Mouse (Mus musculus) layer of hippocampus, adult 9-10 months (tissue): ENCODE results near the gene Emp2.
"Not testable (repeated sequence)": the region's sequence is repeated elsewhere in the genome, so short reads cannot be mapped to it uniquely, and the experiment has no call there.

Experiments used
- DNase-seq: peaks from one replicate; pipeline ENCODE4 v3.0.0; 2022; ENCODE audit warnings: low spot score

Gene Emp2

DNA sequence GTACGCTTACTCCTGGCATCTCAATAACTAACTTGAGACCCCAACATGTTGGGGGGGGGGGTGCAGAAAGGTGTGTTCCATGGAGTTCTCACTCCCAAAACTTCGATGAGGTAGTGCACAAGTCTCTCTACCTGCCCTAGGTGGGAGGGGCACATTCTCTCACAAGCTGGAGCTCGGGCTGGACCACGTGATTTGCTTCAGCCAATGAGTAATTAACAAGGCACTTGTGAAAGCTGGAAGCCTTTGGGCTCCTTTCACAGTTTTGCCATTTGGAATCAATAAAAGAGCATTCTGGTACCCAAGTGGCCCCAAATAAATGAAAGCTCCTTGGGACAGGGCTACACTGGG, 3.4 kb upstream of the Emp2 start:
- no peak for DNase-seq

DNA sequence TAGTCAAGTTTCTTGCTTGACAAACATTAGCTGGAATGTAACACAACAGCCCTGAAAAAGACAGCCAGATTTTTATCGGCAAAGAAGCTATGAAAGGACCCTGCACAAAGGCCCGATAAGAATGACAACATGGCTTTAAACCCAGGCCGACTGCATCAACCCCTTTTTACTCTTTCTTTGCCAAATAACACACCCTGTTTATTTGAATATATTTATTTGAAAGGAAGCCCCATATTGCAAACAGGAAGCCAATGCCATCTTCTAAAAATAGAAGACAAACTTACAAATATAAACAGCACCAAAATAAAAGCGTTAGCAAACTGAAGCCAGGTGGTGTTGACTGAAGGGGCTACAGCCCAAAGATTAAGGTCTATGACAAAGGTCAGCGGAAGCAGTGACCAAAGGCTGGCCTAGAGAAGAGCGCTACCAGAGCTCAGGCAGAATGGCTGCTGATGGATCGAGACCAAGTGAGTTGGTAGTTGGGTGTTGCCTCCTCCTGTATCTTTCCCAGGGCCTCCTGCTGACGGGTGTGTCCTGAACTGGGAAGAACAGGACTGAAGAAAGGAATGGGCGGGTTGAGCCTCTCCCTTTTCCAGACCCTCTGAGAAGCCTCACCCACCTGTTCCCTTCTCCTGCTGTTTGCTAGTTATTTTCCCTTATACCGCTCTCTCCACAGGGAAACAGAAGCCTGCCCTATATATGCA, 2.9 kb upstream of the Emp2 start:
- no peak for DNase-seq

DNA sequence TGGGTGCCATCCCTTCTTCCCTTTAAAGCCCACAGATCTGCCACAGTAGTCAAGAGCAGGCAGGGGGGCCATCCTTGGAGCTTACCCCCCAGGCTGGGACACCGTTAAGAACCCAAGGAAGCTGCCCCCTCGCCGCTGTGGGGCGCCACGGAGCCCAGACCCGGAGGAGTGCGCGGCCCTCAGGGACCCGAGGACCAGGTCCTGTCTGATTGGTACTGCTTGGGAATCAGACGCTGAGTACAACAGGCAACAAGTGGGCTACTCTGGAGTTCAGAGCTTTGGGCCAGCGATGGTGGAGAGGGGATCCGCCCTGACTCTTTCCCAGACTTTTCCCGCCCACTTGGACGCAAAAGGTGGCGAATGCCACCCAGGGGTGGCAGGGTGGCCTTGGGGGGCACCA, 542 bp downstream of the Emp2 start:
- no peak for DNase-seq

DNA sequence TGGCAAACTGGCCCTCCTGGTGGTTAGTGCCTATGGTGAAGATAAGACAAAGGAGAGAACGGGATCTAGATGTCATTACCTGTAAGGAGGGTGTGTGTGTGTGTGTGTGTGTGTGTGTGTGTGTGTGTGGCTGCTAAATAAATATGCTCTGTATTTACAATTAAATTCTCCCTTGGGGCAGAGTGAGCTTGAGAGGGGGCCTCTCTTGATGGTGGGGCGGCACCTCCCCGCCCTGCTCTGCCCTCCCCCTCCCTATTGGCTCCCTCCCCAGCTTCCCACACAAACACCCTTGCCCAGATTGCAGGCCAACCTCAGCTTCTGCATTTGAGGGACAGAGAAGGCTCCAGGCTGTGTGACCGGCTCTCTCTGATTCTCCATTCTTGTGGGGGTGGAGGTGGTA, 1.8 kb downstream of the Emp2 start:
- no peak for DNase-seq

DNA sequence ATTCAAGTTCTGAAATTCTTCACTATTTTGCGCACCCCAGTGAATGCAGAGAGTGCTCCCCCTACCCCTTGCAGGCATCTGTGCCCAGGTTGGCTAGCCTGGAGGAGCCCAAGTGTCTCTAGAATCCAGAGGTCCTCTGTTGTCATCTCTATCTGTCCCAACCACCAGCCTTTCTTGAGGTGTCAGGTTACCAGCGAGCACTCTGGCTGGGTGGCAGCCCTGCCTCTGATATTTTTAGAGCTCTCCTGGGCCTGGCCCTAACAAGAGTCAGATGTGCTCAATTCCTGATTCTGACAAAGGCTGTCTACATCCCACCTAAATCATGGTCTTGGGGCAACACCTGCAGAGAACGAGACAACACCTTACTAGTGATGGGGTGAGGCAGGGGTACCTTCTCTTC, 2.7 kb downstream of the Emp2 start:
- DNase-seq: no peak

DNA sequence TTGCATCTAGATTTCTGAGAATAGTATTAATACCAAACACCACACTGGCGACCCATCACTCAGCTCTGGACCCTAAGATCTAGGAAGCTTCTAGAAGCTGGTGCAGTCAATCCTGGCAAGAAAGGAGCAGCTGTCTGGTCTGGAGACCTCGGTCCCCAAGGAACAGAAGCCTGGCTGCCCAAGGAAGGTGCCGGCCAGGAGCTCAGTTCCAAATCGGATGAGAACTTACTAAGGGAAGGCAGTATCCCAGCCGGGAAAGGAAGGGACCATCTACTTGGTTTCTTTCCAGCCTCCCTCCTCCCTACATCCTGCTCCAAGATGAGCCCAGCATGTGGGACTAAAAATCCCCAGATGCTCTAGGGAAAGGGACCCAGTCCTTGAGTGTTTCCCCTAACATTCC, 3.3 kb downstream of the Emp2 start:
- no peak for DNase-seq

DNA sequence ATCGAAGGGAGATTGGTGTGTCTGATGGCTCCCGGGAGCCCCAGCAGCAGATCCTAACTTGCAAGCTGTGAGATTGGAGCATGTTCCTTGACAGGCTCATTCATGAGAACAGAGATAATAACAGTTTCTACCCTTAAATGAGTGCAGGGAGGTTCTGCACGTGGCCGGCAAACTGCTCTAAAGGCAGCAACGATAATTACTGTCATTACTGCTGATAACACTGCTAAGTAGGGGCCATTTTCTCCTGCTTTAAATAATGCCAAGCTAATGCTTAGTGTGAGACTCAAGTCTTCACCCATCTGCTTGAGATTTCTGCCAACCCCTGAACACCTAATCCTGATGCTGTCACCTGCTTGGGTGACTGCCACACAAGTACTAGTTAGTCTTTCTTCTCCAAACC, 6.4 kb downstream of the Emp2 start:
- DNase-seq: no peak

DNA sequence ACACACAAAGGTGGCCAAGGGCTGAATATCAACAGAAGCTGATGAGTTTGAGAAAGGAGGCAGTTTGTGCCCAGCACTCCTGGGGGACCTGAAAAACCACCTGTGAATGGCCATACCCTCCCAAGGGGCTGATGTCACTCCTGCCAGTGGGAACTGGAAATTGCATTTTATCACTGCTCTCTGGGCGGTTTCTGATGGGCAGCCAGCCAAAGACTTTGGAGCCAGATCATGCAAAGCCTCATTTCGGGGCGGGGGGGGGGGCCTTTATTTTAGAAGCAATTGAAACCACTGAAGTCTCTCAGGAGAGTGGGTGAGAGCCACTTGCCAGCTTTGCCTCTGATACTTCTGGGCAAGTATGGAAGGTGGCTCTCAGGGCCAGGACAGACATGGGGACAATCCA, 7.7 kb downstream of the Emp2 start:
- DNase-seq: no peak

DNA sequence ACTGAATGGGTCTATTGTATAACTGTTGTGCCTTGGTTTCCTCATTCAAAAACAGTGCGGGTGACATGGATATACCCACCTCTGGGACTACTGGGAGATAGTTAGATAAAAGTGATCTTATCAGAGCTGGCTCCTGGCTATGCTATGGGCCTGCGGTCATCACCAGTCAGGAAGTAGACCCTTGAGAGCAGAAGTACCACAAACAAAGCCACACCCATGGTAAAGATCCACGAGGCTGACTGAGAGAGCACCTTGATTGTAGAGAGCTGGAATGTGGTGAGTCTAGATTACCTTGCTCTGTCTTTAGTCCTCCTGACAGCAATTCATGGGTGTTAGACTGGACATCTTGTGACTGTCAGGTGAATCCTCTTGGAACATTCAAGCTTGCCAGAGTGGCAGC, 12.4 kb downstream of the Emp2 start:
- no peak for DNase-seq

DNA sequence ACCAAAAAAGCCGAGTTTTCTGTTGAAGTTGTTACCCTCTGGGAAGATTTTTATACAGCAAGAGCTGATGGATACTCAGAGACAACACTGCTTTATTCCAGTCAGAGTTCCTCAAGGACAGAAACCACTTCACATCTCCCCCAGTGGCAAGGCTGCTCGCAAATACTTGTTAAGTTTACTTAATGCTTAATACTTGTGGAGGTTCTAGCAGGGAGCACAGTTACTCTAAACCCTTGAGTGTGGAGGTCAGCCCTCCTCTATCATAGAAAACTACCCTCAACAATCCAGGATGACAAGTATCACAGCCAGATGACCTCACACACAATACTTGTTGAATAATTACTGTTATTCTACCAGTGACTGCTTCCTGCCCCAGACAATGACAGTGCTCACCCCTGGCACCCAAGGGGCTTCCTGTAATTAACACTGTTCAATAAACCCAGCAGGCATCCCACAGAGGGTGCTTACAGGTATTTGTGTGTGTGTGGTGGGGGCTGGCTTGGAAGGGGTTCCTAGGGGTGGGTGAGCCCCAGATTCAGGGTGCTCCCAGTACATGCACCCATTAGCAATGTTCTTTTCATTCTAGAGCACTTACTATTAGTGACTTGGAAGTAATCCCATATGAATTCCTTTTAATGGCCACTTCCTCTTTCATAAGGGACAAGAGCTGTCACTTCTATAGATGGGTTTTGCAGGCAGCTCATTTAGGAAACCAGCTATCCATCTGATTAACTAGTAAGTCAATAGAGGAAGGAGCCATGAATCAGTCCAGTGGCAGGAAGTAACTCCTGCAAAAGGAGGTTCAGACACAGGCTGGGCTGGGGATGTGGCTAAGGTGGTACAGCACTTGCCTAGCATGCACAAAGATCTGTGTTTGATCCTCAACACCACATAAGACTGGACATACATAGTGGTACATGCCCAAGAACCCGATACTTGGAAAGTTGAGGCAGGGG, 13.3 kb downstream of the Emp2 start:
- DNase-seq: no peak

DNA sequence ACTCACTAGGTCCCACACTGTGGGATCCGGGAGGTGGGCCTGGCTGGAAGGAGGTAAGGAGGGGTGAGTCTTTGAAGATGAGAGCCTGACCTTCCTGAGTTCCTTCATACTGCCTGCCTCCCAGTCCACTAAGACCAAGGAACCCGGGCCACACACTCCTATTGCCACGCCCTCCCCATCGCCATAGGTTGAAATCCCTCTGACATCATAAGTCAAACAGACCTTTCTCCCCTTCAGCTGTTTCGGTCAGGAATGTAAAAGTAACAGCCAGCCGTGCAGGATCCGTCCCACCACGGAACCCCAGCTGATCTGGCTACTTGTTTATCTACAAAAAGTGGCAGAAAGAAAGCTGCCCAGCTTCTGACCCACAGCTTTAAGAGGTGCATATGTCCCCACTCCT, 14.1 kb downstream of the Emp2 start:
- no peak for DNase-seq

DNA sequence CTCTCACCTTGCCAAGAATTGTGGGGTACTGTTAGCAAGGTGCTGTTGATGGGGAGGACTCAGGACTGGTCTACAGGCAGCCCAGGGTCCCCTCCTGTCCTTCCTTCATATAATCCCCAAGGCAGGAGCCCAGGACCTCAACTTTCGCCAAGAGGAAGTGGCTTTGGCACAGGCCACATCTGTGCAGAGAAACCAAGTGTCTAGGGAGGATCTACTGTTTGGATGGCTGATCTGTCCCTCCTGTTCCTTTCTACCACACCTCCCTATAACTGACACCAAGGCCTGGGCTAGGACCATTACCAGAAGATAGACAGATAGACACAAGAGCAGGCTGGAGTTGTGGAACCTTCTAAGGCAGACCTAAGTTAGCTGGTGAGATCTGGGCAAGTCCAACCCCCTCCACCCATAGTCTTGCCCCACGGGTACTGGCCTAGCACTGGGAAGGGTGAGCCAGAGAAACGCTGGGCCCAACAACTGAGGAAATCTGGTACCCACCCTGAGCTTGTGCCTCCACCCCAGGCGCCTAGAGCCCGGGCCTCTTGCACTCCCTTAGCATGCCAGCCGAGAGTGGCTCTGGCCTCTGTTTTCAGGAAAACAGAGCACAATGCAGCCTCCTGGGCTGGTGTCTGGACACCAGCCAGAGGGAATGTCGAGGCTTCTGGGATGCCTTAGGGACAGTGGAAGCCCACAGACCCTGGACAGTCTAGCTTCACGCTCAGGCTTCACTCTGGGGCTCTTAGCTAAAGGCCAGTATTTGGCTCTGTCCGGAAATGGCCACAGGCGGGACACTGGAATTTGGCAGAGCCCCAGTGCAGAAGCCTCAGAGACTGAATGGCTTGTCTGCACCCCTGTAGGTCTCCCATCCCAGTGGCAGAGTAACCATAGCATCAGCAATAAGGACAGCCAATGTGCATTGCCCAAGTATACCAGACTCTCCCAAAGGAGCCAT, 15.8 kb downstream of the Emp2 start:
- no peak for DNase-seq

DNA sequence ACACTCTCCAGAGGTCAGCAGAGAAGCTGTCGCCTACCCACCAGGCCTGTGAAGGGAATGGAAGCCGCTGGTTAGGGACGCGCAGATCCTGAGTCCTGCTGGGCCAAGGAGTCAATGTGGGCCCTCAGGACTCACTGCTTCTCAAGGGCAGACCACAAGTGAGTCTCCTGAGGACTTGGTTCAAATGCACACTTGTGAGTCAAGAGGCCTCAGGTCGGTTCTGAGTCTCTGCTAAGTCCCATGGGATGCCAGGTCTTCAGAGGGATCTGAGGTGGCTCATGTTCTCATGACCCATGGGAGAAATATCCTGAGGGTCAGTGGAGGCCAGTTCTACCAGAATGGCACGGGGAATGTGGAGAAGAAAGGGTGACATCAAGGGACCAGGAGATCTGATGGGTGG, 25.7 kb downstream of the Emp2 start:
- no peak for DNase-seq

DNA sequence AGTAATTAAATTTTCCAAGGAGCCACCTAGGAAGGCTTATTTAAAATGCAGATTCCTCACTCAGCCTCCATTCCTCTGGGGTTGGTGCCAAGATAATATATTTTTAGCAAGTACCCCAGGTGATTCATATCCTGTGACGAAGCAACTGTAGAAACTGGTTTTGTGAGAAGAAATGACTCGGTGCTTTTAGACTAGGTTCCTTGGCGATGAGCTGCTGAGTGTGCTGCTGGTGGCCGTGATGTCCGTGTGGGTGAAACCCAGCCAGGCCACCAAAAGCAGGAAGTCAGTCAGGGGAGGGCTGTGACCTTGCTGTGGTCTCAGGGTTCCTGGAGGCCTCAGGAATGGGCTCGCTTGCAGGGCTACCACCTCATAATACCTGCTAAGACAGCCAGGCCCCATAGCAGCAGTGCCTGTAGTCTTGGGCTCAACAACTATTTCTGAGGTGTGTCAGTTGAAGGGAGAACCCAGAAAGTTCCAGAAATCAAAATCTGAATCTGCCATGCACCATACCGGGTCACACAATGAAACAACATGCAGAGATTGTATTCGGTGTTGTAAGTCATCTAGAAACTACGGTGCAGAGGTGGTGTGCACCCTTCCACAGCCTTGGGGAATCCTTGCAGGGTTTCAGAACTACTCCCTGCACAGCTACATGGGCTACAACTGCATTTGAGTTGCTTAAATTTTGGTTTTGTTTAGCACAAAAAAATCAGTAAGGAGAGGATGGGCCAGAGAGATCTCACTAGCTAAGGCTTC, 27.1 kb downstream of the Emp2 start:
- DNase-seq: no peak

DNA sequence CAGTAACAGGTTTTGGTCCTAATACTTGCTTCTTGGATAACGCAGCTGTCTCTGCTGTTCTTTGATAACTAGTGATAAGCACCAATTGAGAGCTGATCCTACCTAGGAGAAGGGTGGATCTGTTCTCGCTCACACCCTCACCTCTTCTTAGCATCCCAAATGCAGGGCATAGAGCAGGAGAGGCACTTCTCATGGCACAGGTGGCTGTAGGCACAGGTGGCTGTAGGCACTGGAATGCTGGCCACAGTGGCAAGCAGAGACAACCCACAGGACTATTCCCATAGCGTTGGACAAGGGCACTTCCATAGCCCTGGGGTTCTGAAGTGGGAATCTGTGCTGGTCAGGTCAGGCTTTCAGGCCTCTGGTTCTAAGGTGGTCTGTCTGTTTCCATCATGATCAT, 31.9 kb downstream of the Emp2 start:
- DNase-seq: no peak

DNA sequence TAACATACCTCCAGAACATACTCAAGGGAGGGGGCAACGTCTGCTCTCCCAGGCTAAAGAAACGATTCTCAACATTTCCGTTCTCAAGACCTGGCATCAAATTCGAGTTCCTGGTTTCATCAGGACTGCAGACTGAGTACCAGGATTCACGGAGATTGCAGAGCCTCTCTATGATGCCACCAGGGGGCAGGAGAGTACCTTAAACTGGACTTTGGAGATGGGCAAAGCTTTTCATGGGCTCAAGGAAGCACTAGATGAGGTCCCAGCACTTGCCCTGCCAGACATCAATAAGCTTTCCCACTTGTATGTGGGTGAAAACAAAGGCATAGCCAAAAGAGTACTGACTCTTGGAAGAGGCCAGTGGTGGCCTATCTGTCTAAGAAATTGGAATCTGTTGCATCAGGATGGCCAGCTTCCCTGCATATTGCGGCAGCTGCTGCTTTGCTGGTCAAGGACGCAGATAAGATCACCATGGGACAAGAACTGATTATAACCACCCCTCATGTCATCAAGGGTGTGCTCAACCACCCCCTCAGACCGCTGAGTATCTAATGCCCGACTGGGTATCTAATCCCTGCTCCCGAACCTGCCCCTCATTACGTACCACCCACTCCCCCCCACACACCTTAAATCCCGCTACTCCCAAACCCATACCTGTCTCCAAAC, 33.3 kb downstream of the Emp2 start:
- peak; percentile 77 for DNase-seq

DNA sequence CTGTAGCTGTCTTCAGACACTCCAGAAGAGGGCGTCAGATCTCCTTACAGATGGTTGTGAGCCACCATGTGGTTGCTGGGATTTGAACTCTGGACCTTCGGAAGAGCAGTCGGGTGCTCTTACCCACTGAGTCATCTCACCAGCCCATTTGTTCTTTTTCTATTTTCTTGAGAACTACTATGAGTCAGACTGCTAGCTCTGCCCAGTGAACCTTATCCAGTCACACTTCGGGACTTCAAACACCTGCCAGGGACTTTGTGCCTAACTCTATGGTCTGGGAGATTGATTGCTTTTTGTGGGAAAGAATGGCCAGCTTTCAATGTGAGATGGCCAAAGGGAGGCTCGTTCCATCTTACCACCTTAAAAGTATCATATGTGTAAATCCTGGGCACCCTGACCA, 37.0 kb downstream of the Emp2 start:
- not testable (repeated sequence) for DNase-seq

DNA sequence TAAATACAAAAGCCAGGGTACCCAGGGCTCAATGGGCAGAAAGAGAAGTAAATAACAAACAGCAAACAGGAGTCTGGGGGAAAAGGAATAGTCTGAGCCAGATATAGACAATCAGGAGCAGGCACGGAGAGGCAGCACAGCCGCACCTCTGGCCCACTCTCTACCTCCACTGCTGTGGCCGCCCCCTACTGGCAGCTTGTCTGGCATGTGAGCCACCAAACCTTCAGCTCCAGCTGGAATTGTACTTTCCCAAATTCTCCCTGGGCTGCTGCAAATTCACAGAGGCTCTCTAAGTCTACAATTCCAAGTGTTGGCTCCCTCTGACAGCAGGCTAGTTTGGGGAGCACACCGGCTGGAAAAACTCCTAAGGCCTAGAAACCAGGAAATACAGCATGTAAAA, 39.3 kb downstream of the Emp2 start:
- no peak for DNase-seq

DNA sequence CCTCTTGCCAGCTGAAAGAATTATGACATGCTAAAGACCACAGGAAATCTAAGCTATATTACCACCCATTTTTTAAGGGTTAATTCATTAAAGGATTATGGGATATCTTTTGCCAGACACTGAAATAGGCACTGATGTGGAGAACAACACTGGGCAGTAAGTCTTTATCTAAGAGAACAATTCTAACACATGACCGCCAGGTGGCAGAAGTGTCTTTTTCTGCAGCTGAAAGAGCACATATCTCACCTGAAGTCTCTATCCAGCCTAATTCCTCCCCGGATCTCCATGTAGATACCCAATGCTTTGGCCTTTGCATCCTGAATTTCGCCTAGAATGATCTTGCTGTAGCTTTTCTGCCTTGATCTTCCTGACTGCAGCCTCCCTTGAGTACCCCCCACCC, 41.5 kb downstream of the Emp2 start:
- DNase-seq: no peak

DNA sequence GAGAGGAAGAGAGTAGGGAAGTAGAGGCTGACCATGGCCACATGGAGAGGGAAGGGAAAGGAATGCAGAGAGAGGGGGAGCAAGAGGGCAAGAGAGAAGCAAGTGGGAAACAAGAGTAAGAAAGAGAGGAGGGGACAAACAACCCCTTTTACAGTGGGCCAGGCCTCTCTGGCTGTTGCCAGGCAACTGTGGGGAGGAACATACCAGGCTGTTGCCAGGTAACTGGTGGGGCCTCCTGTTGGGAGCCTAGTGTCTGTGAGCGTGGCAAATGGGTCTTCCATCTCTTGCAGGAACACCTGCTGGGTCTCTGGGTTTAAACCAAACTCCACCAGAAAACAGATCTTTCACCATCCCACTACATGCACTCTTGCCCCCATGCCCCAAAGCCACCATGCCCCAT, 59.8 kb downstream of the Emp2 start:
- no peak for DNase-seq

DNA sequence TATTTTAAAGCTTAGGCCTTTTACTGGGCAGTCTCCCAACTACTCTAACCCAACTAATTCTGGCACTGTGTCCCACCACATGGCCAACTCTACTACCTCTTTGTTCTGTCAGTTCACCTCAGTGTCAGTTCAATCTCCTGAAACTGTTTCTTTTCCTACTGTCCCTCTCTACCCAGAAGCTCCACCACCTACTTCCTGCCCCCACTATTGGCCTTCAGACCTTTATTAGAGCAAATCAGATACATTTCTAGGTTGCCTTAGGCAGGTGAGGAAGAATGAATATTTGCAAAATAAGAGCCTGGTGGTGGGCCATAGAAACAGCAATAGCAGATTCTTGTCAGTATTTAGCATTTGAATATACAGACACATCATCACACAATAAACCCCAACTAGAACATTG, 77.2 kb downstream of the Emp2 start:
- no peak for DNase-seq
